Mouse (Mus musculus) liver, embryonic 12.5 days (tissue): ENCODE data around the gene H60b. TPM values are rescaled to one million over a fixed set of nuclear protein-coding genes. Genes with fewer than 3 reads are reported as not detected.
"Not testable (repeated sequence)": the region's sequence is repeated elsewhere in the genome, so short reads cannot be mapped to it uniquely, and the experiment has no call there.

Experiments
- ATAC-seq: fragments of 200-750 bp; cut with Nextera tagmentation; 2 replicates; pipeline ENCODE4 v1.8.0; 2017; ENCODE audit warnings: moderate number of reproducible peaks, mild to moderate bottlenecking, moderate library complexity
- H3K27ac ChIP-seq: fragments of 300-500 bp; sonication (generic); 2 replicates; pipeline ENCODE4 v1.5.1; 2016; ENCODE audit warnings: mild to moderate bottlenecking
- H3K27me3 ChIP-seq: fragments of 300-500 bp; sonication (generic); replicated peaks from 2 replicates; pipeline ENCODE4 v1.6.1; 2016; ENCODE audit warnings: mild to moderate bottlenecking, moderate library complexity
- H3K36me3 ChIP-seq: fragments of 300-500 bp; sonication (generic); 2 replicates; pipeline ENCODE4 v1.6.1; 2016; ENCODE audit warnings: mild to moderate bottlenecking, moderate library complexity
- H3K4me1 ChIP-seq: fragments of 300-500 bp; sonication (generic); 2 replicates; pipeline ENCODE4 v1.6.1; 2016
- H3K4me2 ChIP-seq: fragments of 300-500 bp; sonication (generic); 2 replicates; pipeline ENCODE4 v1.6.1; 2016; ENCODE audit warnings: mild to moderate bottlenecking, moderate library complexity
- H3K4me3 ChIP-seq: fragments of 300-500 bp; sonication (generic); 2 replicates; pipeline ENCODE4 v1.5.1; 2016; ENCODE audit warnings: mild to moderate bottlenecking, moderate library complexity
- H3K9ac ChIP-seq: fragments of 300-500 bp; sonication (generic); 2 replicates; pipeline ENCODE4 v1.6.1; 2016; ENCODE audit warnings: mild to moderate bottlenecking, moderate library complexity
- H3K9me3 ChIP-seq: fragments of 300-500 bp; sonication (generic); replicated peaks from 2 replicates; pipeline ENCODE4 v1.6.1; 2016; ENCODE audit warnings: mild to moderate bottlenecking, moderate library complexity
- WGBS: fragments of 180-500 bp; shearing (Covaris S2); methylation state at CpG from one replicate; pipeline ENCODE4 v1.1.7; 2016; ENCODE audit not compliant: insufficient replicate concordance; 5-methylcytosine and 5-hydroxymethylcytosine counted together
- polyA plus RNA-seq: library from polyadenylated mRNA; unstranded; fragments of >200 nt; fragmentation: Nextera tagmentation; extraction: Ambion mirVana; gene quantifications from 2 replicates; pipeline ENCODE4 v1.2.1, GENCODE M21; 2016

The H60b gene
- polyA plus RNA-seq, 1 experiment from 2014 or later: 0.30 TPM

GRCm38 (mm10) chr10:22153147-22153690 is 5.2 kb upstream of the H60b start:
- ATAC-seq, H3K36me3 ChIP-seq, H3K4me2 ChIP-seq, H3K9ac ChIP-seq, H3K4me3 ChIP-seq, H3K27ac ChIP-seq, H3K9me3 ChIP-seq: not testable (repeated sequence)
- 9% methylated on average over 7 of the region's 7 CpGs for WGBS
- H3K4me1 ChIP-seq: peaks cover 18% of the 10 kb centered on the region
- H3K27me3 ChIP-seq: peaks cover 91% of the 10 kb centered on the region

DNA sequence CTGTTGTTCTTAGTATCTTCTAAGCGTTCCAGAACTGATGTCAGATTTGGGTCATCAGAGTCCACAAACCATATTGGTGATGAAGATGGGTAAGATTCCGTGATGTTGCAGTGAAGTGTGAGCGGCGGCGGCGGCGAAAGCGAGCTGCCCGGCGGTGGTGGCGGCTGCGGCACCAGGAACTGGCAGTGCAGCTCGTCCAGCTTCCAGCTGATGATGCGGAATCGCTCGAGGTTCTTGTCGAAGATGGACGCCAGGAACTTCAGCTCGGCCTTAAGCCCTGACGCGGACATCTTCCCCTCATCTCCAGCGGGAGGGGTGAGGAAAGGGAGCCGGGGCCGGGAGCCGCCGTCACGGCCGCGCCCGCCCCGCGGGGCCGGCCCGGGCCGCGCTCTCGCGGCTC is 4.3 kb upstream of the H60b start:
- not testable (repeated sequence) for ATAC-seq, H3K9me3 ChIP-seq, H3K9ac ChIP-seq, H3K27ac ChIP-seq, H3K36me3 ChIP-seq
- peaks cover 91% of the 10 kb centered on the region for H3K27me3 ChIP-seq
- H3K4me1 ChIP-seq: peaks cover 16% of the 10 kb centered on the region
- H3K4me3 ChIP-seq: peak overlapping the region; percentile 17; the same call in 1 of the 2 replicates
- 0 out of 2 replicates have a peak overlapping the region, but pooled peaks have one; percentile 25 for H3K4me2 ChIP-seq
- WGBS: under 1% methylated on average over 38 of the region's 38 CpGs

DNA sequence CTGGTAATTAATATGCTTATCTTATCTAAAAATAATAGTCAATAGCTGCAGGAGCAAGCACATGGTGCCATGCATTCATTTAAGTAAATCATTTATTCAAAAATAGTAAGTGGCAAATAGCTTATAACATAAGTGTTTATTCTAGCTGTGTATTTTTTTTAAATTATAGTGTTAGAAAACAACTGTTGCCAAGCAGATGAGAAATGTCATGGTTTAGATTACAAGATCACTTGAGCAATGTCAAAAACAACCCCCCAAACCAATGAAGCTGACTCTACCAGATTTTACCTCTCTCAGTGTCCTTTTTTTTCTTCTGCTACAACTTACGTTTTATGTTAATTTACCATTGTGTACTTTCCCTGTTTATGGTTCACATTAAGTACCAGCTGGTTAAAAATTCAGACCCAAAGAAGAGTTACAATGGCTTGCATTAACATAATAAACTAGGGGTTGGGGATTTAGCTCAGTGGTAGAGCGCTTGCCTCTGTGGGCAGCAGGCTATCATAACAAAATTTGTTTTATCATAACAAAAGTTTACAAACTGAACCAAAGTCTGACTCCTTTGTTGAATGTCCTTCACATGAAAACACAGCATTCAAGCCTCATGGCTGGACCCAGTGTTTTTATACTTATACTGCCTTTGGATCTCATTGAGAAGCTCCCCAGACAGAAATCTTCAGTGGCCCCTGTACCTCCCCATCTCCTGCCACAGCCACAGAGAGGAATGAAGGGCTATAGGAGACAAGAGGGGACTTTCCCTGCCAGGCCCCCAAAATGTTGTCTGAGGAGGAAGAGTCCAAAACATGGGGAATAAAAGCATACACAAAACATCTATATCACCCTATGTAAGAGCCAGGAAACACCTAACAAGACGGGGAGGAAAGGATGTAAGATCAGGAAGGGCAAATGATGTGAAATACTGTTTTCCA is 3.3 kb upstream of the H60b start:
- Histone ChIP-seq H3K4me2 (no peak overlapping the region), H3K9ac (no peak overlapping the region), H3K27me3 (peaks cover 91% of the 10 kb centered on the region), H3K36me3 (no peaks in the 10 kb centered on the region), H3K4me3 (no peak overlapping the region), H3K9me3 (no peaks in the 10 kb centered on the region), H3K27ac (no peak overlapping the region), H3K4me1 (peaks cover 11% of the 10 kb centered on the region)
- 8% methylated on average over 3 of the region's 3 CpGs for WGBS
- no peak for ATAC-seq

DNA sequence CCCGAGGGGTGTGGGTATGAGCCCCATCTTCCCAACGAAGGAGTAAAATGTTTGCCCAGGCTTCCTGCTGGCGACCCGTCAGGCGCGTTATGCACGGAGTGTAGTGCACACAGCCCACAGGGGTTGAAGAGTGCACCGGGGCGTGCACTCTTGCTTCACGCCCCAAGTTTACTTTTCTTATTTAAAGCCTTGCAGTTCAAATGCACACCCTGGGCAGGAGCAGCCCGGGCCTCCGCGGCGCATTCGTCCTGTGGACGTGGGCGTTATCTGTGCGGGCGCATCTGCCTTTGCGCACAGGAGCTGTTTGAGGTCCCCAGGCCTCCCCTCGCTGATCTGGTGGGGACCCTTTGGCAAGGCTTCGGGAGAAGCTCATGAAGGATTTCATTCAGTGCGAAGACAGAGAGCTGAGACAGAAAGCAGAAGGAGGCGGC is 760 bp downstream of the H60b start:
- no peak for ATAC-seq
- H3K4me3 ChIP-seq: no peak overlapping the region
- WGBS: 1% methylated on average over 24 of the region's 24 CpGs
- H3K9me3 ChIP-seq: no peaks in the 10 kb centered on the region
- no peak overlapping the region for H3K9ac ChIP-seq
- H3K4me2 ChIP-seq: peak overlapping the region; percentile 55; the same call in 1 of the 2 replicates
- 0 out of 2 replicates have a peak, but pooled peaks cover 3% of the 10 kb centered on the region for H3K4me1 ChIP-seq
- peaks cover 66% of the 10 kb centered on the region for H3K27me3 ChIP-seq
- H3K27ac ChIP-seq: no peak overlapping the region
- no peaks in the 10 kb centered on the region for H3K36me3 ChIP-seq

DNA sequence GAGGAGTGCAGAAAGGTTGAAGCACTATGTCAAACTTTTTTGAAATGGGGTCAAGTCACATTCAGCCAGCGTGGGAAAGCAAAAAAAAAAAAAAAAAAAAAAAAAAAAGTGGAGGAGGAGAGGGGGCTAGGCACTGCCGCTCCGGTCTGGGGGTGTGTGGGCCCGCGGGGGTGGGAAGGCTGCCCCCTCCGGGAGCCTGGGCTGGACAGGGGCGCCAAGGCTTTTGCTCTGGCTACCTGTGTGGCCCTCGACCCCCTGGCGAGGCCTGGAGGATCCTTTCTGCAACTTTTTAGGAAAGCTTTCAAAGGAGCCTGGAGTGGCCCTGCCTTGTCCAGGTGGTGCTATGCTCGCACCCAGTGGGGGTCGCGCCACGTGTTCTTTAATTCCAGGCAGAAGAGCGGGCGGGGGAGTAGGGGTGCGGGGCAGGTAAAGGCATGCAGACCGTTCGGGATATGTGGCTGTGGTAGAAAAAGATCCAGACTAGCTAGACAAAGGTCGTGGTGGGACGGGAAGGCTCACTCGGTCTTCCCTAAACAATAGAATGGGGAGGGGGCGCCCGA is 1.3 kb downstream of the H60b start:
- no peaks in the 10 kb centered on the region for H3K36me3 ChIP-seq
- no peak for ATAC-seq
- H3K9me3 ChIP-seq: no peaks in the 10 kb centered on the region
- no peak overlapping the region for H3K9ac ChIP-seq
- H3K27me3 ChIP-seq: peaks cover 63% of the 10 kb centered on the region
- WGBS: 6% methylated on average over 23 of the region's 23 CpGs
- H3K4me2 ChIP-seq: no peak overlapping the region
- no peak overlapping the region for H3K4me3 ChIP-seq
- H3K27ac ChIP-seq: no peak overlapping the region
- H3K4me1 ChIP-seq: 0 out of 2 replicates have a peak, but pooled peaks cover 3% of the 10 kb centered on the region

GRCm38 (mm10) chr10:22163279-22163678 is 4.9 kb downstream of the H60b start:
- Histone ChIP-seq H3K4me2 (peak overlapping the region; percentile 22), H3K27me3 (peaks cover 31% of the 10 kb centered on the region)
- H3K4me3 ChIP-seq, H3K27ac ChIP-seq, H3K36me3 ChIP-seq, H3K4me1 ChIP-seq, H3K9ac ChIP-seq, H3K9me3 ChIP-seq, ATAC-seq: not testable (repeated sequence)
- WGBS: 10% methylated on average over 9 of the region's 9 CpGs

- H3K9ac ChIP-seq, H3K4me1 ChIP-seq, H3K9me3 ChIP-seq, H3K36me3 ChIP-seq, H3K27ac ChIP-seq, H3K4me3 ChIP-seq, ATAC-seq: not testable (repeated sequence)
- Histone ChIP-seq H3K27me3 (peaks cover 24% of the 10 kb centered on the region), H3K4me2 (peak overlapping the region; percentile 22)
- WGBS: 30% methylated on average over 15 of the region's 16 CpGs
Measured at GRCm38 (mm10) chr10:22163705-22164583, 5.6 kb downstream of the H60b start.

DNA sequence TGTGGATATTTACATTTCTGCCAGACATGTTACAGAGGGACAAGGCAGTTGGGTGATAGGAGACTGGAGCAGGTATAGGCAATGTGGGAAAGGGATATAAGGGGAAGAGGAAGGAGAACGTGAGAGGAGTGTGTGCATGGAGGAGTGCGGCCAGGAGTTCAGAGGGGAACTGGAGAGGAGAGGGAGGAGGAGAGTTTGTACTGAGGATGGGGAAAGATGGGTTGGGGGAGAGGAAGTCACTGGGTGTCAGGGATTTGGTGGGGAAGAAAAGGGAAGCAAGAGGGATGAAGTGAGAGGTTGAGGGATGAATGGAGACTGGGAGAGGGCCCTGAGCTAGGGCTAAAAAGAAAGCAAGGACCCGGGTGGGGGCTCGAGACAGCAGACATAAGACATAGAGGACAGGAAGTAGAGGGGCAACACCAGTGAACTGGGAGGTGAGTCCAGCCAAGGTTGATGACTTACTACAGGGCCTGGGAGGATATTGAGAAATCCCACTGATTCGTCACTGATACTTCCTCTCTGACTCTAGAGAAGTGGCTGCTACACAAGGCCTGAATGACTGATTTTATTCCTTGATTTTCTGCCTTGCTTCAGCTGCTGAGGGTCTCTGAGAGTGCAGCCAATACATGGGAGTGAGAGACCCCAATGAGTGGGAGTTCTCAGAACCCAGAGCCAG is 7.1 kb downstream of the H60b start:
- not testable (repeated sequence) for ATAC-seq

DNA sequence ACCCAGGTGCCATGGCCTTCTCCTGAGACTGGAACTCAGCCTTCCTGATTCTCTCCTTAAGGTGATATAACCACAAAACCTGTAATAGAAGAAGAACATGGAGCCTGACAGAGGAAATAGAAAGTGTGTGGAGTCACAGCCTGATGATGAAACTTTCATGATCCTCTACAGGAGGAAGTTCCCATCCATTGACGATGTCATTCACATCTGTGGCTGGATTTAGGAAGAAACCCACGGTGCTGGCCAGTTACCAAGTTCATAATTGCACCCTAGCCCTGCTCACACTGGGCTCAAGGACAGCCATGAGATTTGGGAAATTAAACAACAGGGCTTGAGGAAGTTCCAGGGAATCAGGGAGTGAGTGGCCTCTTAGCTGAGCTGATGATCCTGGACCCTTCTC is 7.6 kb downstream of the H60b start:
- H3K4me1 ChIP-seq, ATAC-seq, H3K36me3 ChIP-seq, H3K27ac ChIP-seq, H3K9ac ChIP-seq, H3K27me3 ChIP-seq, H3K4me3 ChIP-seq, H3K4me2 ChIP-seq, H3K9me3 ChIP-seq: not testable (repeated sequence)
- WGBS: 32% methylated on average over 2 of the region's 2 CpGs

More for the DNA sequence above, 7.1 kb downstream of the H60b start:
- H3K27ac ChIP-seq, H3K9me3 ChIP-seq, H3K4me2 ChIP-seq, H3K36me3 ChIP-seq, H3K4me1 ChIP-seq, H3K9ac ChIP-seq, H3K4me3 ChIP-seq: not testable (repeated sequence)
- peaks cover 12% of the 10 kb centered on the region for H3K27me3 ChIP-seq
- 22% methylated on average over 5 of the region's 5 CpGs for WGBS

GRCm38 (mm10) chr10:22167061-22167460 is 8.7 kb downstream of the H60b start:
- H3K4me2 ChIP-seq, H3K36me3 ChIP-seq, H3K27me3 ChIP-seq, H3K4me1 ChIP-seq, H3K9me3 ChIP-seq, H3K9ac ChIP-seq, ATAC-seq, H3K27ac ChIP-seq, H3K4me3 ChIP-seq: not testable (repeated sequence)
- WGBS: 43% methylated on average over 1 of the region's 1 CpGs

DNA sequence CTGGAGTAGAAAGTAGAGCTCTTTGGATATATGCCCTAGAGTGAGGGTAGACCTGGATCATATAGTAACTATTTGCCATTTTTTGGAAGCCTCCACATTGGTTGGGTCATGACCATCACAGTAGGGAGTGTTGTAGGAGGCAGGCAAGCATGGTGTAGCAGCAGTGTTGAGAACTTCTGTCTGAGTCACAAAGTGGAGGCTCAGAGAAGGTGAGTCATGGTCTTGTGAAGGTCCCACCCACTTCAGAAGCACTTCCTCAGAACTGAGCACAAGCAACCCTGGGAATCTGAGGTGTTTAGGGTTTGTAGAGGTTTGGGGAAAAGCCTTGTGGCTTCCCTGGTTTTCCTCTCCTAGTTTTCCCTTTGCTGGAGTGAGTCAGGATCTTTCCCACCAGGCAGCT is 10.7 kb downstream of the H60b start:
- H3K36me3 ChIP-seq, H3K4me3 ChIP-seq, H3K27me3 ChIP-seq, H3K27ac ChIP-seq, ATAC-seq, H3K9ac ChIP-seq, H3K4me1 ChIP-seq, H3K4me2 ChIP-seq, H3K9me3 ChIP-seq: not testable (repeated sequence)
